Mouse (Mus musculus): ENCODE measurements around the gene Maff.
A peak's percentile ranks its signal among the peaks of the same experiment; 100 is the strongest.

The Maff gene

GRCm38 (mm10) chr15:79346051-79346793 is at the start of gene Maff:
Gene Maff, plus strand, starts transcription at chr15:79346621.
- DNase-seq = no peak

DNA sequence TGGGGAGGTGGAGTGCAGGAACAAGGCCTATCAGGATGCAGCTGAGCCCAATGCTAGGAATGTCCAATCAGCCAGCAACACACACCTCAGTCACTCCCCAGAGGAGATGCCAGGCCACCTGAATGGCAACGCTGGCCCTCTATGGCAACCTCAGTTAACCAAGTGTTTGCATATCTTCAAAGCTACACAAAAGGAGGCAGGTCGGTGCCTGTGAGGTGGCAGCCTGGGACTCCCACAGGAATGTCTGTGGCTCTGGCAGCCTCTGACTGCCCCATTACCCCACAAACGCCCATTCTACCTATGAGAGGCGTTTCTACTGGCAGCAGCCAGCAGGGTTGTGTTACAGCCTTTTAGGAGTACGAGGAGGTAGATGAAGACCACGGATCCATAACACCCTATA is 47.9 kb upstream of the Maff start:
- DNase-seq = no peak

DNA sequence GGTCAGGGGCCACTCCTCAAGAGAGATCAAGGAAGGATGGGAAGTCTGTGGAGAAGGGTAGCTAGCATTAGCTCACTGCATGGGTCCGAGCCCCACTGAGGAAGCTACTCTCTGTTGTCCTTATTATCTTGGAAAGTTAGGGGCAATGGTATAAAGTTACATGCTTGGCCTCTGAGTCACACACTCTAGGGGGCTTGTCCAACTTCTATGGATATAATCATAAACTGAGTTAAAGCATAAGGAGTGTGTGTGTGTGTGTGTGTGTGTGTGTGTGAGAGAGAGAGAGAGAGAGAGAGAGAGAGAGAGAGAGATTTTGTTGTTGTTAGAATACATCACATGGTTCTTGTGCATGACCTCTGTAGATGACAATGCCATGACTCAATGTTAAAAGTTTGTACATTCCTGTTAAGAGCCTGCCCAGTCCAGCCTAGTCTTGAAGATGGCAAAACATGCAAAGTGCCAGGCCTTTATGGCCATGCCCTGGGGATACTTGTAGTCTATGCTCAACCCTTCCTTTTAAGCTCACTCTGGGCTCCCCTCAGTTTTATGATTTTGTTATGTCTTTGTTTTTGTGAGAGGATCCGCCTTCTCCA is 46.8 kb upstream of the Maff start:
- DNase-seq = no peak

GRCm38 (mm10) chr15:79303725-79304124 is 42.7 kb upstream of the Maff start:
- peak; percentile 45 to 66 for DNase-seq

- DNase-seq = no peak
These were observed 41.6 kb upstream of the Maff start for GRCm38 (mm10) chr15:79304832-79305231.

DNA sequence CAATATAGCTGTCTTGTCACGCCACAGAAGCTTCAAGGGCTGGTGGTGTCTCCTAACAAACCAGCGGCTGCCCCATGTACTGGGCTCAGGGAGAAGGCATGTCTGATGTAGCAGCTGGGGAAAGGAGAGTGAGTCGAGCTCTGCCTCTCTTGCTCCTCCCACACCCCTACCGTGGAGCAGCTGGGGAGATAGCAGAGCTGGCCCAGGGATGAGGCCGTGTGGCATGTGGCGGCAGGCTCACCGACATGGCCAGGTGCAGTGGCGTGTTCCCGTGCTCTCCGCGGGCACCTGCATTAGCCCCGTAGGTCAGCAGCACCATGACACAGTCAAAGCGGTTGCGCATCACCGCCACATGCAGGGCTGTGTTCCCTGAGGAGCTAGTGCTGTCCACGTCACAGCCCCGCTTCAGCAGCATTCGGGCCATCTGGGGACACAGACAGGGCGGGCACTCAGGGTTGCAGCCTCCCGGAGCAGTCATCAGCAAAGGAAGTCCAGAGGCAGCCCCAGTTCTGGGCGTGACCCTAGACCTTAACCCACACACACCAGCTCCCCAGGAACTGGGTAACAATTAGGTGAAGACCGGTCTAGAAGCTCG is 40.3 kb upstream of the Maff start:
- no peak for DNase-seq

DNA sequence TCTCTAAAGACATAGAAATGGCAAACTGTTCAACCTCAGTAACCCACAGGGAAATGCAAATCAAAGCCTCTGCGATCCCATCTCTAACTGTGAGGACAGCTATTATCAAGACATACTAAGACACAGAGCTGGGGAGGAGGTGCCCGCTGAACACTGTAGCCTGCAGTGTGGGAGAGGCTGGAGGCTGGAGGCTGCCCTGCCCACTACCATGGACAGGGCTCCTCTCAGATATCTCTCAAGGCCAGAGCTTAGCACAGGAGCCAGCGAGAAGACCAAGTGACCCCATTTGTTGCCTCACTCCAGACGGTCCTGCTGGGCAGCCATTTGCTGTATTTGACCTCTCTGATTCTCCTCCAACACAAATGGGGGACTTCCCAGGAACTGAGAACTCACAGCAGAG is 38.6 kb upstream of the Maff start:
- DNase-seq = peak in 1 of 2 experiments; percentile 38

GRCm38 (mm10) chr15:79313848-79314369 is 32.5 kb upstream of the Maff start:
- DNase-seq = no peak

DNA sequence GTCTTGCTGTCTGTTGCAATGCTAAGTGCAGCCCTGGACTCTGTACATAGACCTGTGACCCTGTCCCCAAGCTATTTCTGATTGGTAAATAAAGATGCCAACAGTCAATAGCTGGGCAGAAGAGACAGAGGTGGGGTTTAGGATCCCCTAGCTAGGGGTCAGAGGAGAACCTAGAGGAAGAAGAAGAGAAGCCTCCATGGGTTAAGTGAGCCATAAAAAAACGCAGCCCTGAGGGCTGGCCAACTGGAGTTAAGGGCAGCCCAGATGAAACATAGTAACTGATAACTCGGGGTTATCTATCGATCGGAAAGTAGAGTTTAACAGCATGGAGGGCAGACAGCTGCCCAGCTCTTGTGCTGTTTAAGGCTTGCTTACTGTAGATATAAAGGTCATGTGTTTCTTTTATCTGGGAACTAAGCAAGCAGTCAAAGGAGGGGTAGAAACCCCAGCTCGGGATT is 24.7 kb upstream of the Maff start:
- no peak for DNase-seq

- no peak for DNase-seq
These were observed 24.0 kb upstream of the Maff start for GRCm38 (mm10) chr15:79322281-79322990.

GRCm38 (mm10) chr15:79322991-79323790 is 23.2 kb upstream of the Maff start:
- peak; percentile 36 to 60 for DNase-seq

DNA sequence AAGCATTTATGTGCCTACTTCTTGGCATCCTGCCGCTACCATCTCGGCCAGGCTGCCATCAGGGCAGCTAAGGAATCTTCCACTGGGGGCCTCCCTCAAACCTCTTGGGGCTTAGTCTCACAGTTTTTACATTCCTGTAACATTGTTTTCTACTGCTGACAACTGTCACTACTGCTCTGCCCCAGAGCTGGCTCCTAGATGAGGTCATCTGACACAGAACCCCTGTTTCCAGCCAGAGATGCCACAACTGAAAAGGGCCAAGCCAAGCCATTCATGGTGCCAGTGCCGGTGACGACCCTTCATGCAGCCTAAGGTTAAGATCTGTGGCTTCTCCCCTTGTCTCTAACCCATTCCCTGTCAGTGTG is 22.6 kb upstream of the Maff start:
- DNase-seq = no peak

DNA sequence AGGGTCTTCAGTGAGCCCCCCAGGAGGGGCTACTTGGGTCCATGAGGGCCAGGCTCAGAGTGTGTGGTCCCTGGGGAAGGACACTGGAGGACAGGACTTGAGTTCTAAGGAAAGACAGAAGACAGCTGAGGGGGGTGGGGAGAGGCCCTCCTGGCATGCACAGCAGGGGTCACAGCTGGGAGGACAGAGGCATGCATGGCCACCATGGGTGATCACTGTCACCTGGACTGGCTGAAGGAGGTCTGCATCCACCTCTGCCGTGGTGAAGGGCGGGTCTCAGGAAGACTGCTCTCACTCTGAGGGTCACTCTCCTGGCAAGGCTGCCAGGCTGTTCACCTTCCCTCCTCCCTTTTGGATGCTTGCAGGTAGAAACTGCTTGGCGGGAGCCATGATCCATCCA is 22.0 kb upstream of the Maff start:
- DNase-seq = no peak

DNA sequence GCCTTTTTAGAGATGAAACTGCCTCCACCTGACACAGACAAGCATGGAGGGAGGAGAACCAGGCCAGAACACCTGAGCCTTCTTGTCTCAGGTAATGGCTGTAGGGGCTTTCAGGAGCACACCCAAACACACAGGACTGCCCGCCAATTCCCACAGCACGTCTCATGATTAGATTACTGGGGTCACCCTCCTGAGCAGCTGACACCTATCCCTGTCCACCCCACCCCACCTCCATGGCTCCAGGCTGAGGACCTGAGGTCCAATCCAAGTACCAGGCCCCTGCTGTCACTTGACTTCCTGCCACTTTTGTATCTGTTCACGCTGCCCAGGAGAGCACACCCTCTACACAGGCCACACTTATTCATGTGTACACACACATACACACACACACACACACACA is 20.7 kb upstream of the Maff start:
- no peak for DNase-seq

DNA sequence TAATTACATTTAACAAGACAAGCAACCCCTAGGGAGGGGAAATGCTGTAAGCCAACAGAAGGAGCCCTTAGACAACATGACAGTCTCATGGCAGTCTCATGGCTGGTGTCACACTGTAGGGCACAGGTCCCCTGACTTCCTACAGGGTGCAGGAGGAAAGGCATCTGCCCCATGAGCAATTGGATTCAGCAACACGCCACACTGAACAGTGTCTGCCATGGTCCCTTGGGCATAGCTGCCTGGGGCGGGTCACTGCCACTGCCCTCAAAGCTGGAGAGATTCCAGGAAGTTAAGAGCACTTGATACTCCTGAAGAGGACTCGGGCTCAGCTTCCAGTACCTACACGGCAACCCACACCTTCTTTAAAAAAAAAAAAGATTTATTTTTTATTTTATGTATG is 20.2 kb upstream of the Maff start:
- DNase-seq = no peak

DNA sequence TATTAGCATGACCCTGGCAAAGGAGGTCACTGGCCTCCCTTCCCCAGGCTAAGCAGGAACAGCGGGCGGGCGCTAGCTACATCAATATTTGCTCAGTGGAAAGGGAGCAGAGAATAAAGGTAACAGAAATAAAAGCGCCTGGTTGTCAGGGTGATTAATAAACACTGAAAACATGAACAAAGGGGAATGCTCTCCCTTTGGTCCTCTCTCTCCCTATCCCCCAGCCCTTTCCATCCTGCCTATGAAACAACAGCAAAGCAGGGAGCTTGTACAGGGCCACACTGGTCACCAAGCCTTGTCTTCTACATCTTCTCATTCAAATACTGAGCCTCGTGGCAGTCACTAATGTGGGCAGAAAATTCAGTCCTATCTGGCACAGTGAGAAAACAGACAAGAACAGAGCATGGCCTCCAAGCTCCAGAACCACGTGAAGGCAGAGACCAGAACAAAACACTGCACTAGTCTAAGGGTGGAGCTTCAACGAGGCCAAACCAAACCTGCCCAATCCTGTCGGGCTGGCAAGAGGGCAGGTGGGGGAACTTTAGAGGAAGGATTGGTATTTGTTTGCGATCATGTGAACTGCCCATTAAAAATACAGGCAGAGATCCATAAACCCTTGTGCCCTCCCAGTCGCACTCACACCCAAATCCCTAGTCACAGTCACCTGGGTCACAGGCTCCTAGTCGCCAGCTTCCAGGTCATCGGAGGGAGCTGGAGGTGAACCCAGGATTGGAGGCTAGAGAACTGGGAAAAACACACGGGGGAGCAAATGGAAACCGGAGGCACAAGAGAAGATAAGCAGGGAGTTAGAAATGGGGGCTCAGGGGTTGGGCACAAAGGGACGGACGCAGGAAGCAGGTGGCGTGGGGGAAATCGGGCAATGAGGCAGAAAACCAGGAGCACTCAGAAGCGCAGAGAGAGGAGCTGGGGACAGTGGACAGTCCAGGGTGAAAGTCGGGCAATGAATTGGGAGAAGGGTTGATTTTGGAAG is 19.2 kb upstream of the Maff start:
- peak; percentile 57 to 64 for DNase-seq

DNA sequence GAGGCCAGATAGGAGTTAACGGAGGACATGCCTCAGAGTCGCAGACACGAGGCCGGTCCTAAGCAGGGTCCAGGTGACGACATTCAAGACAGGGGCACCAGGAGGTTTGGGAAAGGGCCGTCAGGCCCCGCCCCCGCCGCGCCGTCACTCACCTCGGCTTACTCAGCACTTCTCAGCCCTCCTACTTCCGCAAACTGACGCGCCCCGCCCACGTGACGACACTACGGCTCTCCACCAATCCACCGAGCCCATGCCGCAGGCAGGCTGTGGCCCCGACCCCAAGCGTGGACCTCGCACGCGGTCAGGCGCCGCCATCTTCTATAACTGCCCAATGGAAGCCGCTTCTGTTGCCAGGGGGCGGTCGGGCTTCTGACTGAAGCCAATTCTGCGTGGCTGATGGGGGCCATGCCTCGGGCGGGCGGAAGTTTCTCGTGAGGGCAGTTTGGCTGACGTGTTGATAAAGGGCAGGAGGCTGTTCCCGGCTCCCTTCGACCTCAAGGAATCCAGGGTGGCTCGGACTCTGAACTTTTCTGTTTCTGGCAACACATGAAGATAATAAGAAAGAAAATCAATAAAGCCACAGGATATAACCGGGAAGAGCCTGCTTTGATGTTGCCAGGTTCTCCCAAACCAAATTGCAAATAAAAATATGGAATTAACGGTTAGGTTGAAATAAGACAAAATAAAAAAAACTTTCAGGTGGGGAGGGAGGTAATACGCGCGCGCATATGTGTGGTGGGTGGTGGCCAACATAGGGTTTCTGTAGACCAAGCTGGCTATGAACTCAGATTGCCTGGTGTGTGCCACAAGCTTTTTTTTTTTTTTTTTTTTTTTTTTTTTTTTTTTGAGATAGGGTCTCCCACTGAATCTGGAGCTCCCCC is 18.1 kb upstream of the Maff start, which contains the start of gene Pla2g6:
Gene Pla2g6, minus strand, starts transcription at position 333 of the 881 bp plus-strand sequence.
- DNase-seq = peak; percentile 99

- DNase-seq = no peak
These were observed 17.5 kb upstream of the Maff start for GRCm38 (mm10) chr15:79328939-79329275.

DNA sequence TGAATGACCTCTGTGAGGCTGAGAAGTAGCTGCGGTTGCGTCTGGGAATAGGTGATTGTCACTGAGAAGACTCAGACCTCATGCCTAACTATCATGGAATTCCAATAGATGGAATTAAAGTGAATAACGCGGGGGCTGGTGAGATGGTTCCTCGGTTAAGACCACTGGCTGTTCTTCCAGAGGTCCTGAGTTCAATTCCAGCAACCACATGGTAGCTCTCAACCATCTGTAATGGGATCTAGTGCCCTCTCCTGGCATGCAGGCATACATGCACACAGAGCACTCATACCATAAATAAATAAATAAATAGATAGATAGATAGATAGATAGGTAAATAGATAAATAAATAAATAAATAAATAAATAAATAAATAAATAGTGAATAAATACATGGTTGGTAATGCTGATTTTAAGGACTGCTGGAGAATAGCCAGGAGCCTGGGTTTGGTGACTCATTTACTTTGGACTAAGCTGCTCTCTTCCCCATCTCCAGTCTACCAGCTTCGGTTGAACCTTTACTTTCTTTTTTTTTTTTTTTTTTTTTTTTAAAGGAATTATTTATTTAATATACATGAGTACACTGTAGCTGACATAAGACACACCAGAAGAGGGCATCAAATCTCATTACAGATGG is 17.0 kb upstream of the Maff start:
- DNase-seq = no peak

DNA sequence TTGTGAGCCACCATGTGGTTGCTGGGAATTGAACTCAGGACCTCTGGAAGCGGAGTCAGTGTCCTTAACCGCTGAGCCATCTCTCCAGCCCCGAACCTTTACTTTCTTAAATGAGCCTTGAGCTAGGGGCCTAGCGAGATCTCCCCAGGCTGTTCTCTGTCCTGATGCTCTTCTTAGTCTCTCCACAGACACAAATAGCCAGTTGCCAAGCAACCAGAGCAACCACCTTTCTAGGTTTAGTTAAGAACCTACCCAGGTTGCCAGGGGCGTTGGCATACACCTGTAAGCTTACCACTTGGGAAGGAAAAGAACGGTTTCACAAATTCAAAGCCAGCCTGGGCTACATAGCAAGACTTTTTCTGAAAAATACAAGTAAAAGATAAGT is 16.4 kb upstream of the Maff start:
- no peak for DNase-seq
